ENCODE assay signal across 21 mouse cellular contexts in genomic region chr5:115976446-115976845, GRCm38 (mm10). TPM values are rescaled to one million over a fixed set of nuclear protein-coding genes. Genes with fewer than 3 reads are reported as not detected.
A peak's percentile ranks its signal among the peaks of the same experiment; 100 is the strongest.
DNase-seq lines count a peak whose midpoint lies in the region; ATAC-seq and TF ChIP-seq lines count a peak whose summit lies in the region.
"Had no signal": no experiment of that assay in that cellular context is flagged by ENCODE, and none has a peak within 500 bp of the region (broad histone marks: within the 10 kb centered on the region; RNA-seq: fewer than 3 reads in every experiment).

No protein-coding gene starts in this region.

- no peak overlapping the region for H3K9ac ChIP-seq in intestine, embryonic 15.5 days
- H3K9ac ChIP-seq in intestine, postnatal 0 days (ENCODE audit: low read depth, low read length), result no peak overlapping the region
- H3K9ac ChIP-seq in kidney, postnatal 0 days (ENCODE audit: low read depth, low read length), result no peak overlapping the region
- H3K9ac ChIP-seq in lung, embryonic 16.5 days (ENCODE audit: low read length), result no peak overlapping the region
- H3K9ac ChIP-seq: embryonic facial prominence, embryonic 15.5 days; heart, embryonic 12.5 days had no signal

- ATAC-seq in intestine, embryonic 15.5 days, result no peak
- no peak for ATAC-seq in intestine, postnatal 0 days
- no peak for ATAC-seq in kidney, postnatal 0 days (replicated peaks; ENCODE audit: low FRiP score, low read depth)
- no peak for ATAC-seq in lung, embryonic 16.5 days (ENCODE audit: low read depth)
- ATAC-seq: CD4-positive, CD25-positive, alpha-beta regulatory T cell, adult 4 months; forebrain, embryonic 14.5 days had no signal

- H3K27me3 ChIP-seq in intestine, embryonic 15.5 days (replicated peaks), result no peaks in the 10 kb centered on the region
- H3K27me3 ChIP-seq in intestine, postnatal 0 days (replicated peaks; ENCODE audit: control insufficient read depth, insufficient read depth, low read length), result no peaks in the 10 kb centered on the region
- H3K27me3 ChIP-seq in kidney, postnatal 0 days (ENCODE audit: insufficient read depth, low read length), result no peaks in the 10 kb centered on the region
- no peaks in the 10 kb centered on the region for H3K27me3 ChIP-seq in lung, embryonic 16.5 days (ENCODE audit: control insufficient read depth, insufficient read depth, low read depth, low read length)
- H3K27me3 ChIP-seq: embryonic facial prominence, embryonic 15.5 days; heart, embryonic 12.5 days had no signal

- no peaks in the 10 kb centered on the region for H3K36me3 ChIP-seq in intestine, embryonic 15.5 days
- peaks cover 11% of the 10 kb centered on the region; the same call in 1 of the 2 replicates for H3K36me3 ChIP-seq in intestine, postnatal 0 days (ENCODE audit: control insufficient read depth, insufficient read depth)
- no peaks in the 10 kb centered on the region for H3K36me3 ChIP-seq in kidney, postnatal 0 days (ENCODE audit: insufficient read depth, low read length)
- H3K36me3 ChIP-seq in lung, embryonic 16.5 days (ENCODE audit: control insufficient read depth, insufficient read depth, low read length), result peaks cover 2% of the 10 kb centered on the region; the same call in 1 of the 2 replicates

- no peak for DNase-seq in kidney, postnatal 0 days (ENCODE audit: low spot score)
- no peak for DNase-seq in kidney, postnatal 10 days
- DNase-seq in lung, postnatal 10 days, result no peak
- DNase-seq in testis, postnatal 14 days (ENCODE audit: low spot score), result peak; percentile 52
- no peak for DNase-seq in testis, postnatal 10 days (ENCODE audit: low spot score)
- DNase-seq: B cell, adult 2 months; cerebellum, adult 2 months; cerebellum, postnatal 14 days; embryo, embryonic 11 days; gastrocnemius, adult 2 months; gastrocnemius, postnatal 25 days had no signal

- no peak for TF ChIP-seq CTCF in intestine, postnatal 0 days (IDR thresholded peaks at IDR 0.05; ENCODE audit: low read depth)
- TF ChIP-seq CTCF in kidney, postnatal 0 days (IDR thresholded peaks at IDR 0.05; ENCODE audit: low read depth), result no peak

- no peaks in the 10 kb centered on the region for H3K9me3 ChIP-seq in intestine, embryonic 15.5 days
- no peaks in the 10 kb centered on the region for H3K9me3 ChIP-seq in intestine, postnatal 0 days (ENCODE audit: control insufficient read depth)
- no peaks in the 10 kb centered on the region for H3K9me3 ChIP-seq in kidney, postnatal 0 days (replicated peaks; ENCODE audit: low read length)
- H3K9me3 ChIP-seq in lung, embryonic 16.5 days (ENCODE audit: control insufficient read depth, low read length), result no peaks in the 10 kb centered on the region
- H3K9me3 ChIP-seq: embryonic facial prominence, embryonic 15.5 days; forebrain, embryonic 10.5 days; G1E; heart, embryonic 12.5 days had no signal

- no peak overlapping the region for H3K4me2 ChIP-seq in intestine, embryonic 15.5 days (replicated peaks)
- H3K4me2 ChIP-seq in intestine, postnatal 0 days (replicated peaks; ENCODE audit: low read depth), result no peak overlapping the region
- no peak overlapping the region for H3K4me2 ChIP-seq in kidney, postnatal 0 days (ENCODE audit: low read length)
- H3K4me2 ChIP-seq in lung, embryonic 16.5 days (ENCODE audit: low read depth, low read length), result no peak overlapping the region
- H3K4me2 ChIP-seq: embryonic facial prominence, embryonic 15.5 days; heart, embryonic 12.5 days had no signal

- H3K4me3 ChIP-seq in intestine, embryonic 15.5 days (replicated peaks), result no peak overlapping the region
- no peak overlapping the region for H3K4me3 ChIP-seq in intestine, postnatal 0 days (ENCODE audit: low read depth, low read length)
- no peak overlapping the region for H3K4me3 ChIP-seq in kidney, postnatal 0 days (replicated peaks; ENCODE audit: low read depth, low read length)
- no peak overlapping the region for H3K4me3 ChIP-seq in lung, embryonic 16.5 days (ENCODE audit: low read length)
- H3K4me3 ChIP-seq: embryonic facial prominence, embryonic 15.5 days; erythroblast, embryonic 14.5 days; forebrain, embryonic 10.5 days; gastrocnemius, adult 2 months; heart, embryonic 12.5 days had no signal

- H3K27ac ChIP-seq in intestine, embryonic 15.5 days, result 0 out of 2 replicates have a peak overlapping the region, but pooled peaks have one; percentile 9
- no peak overlapping the region for H3K27ac ChIP-seq in intestine, postnatal 0 days (ENCODE audit: low read depth, low read length)
- peak overlapping the region; percentile 85 for H3K27ac ChIP-seq in kidney, postnatal 0 days
- peak overlapping the region; percentile 79 for H3K27ac ChIP-seq in lung, embryonic 16.5 days (ENCODE audit: low read length)
- H3K27ac ChIP-seq: forebrain, embryonic 10.5 days had no signal

- 92% methylated on average over 5 of the region's 5 CpGs for WGBS in intestine, embryonic 15.5 days
- WGBS in intestine, postnatal 0 days, result 95% methylated on average over 5 of the region's 5 CpGs
- 96% methylated on average over 5 of the region's 5 CpGs for WGBS in kidney, postnatal 0 days
- 85% methylated on average over 5 of the region's 5 CpGs for WGBS in lung, embryonic 16.5 days

- H3K4me1 ChIP-seq in intestine, embryonic 15.5 days (replicated peaks), result no peaks in the 10 kb centered on the region
- no peaks in the 10 kb centered on the region for H3K4me1 ChIP-seq in intestine, postnatal 0 days (replicated peaks; ENCODE audit: control insufficient read depth, insufficient read depth, low read length)
- H3K4me1 ChIP-seq in kidney, postnatal 0 days (replicated peaks; ENCODE audit: insufficient read depth, low read length), result peaks cover 17% of the 10 kb centered on the region
- no peaks in the 10 kb centered on the region; the same call in 1 of the 2 replicates for H3K4me1 ChIP-seq in lung, embryonic 16.5 days (replicated peaks; ENCODE audit: control insufficient read depth, insufficient read depth, low read length)
- H3K4me1 ChIP-seq: embryonic facial prominence, embryonic 15.5 days had no signal

RNA-seq across cellular contexts. Expression of gene Prkab1, which starts 47.9 kb away (rescaled TPM):
- 68.4 and 69.9 TPM in 2 replicates for polyA plus RNA-seq in intestine, embryonic 15.5 days (2015; fragmentation: Nextera tagmentation; extraction: Ambion mirVana)
- polyA plus RNA-seq in intestine, postnatal 0 days (2015; fragmentation: Nextera tagmentation; extraction: Ambion mirVana), result 77.8 and 80.6 TPM in 2 replicates
- polyA plus RNA-seq in kidney, postnatal 0 days (2015; fragmentation: Nextera tagmentation; extraction: Ambion mirVana), result 79.0 and 83.3 TPM in 2 replicates
- 80.2 and 82.8 TPM in 2 replicates for polyA plus RNA-seq in lung, embryonic 16.5 days (2015; fragmentation: Nextera tagmentation; extraction: Ambion mirVana)
